Mouse (Mus musculus): ENCODE data around the gene Fis1. TPM values are rescaled to one million over a fixed set of nuclear protein-coding genes. Genes with fewer than 3 reads are reported as not detected.

The Fis1 gene
- polyA plus RNA-seq, 1 experiment from 2014 or later, result 314 TPM

GRCm38 (mm10) chr5:136962501-136962900 is 9.4 kb downstream of the Fis1 start:
- Histone ChIP-seq H3K36me3 (ENCODE audit: insufficient read depth) (peaks cover 40% of the 10 kb centered on the region), H3K27me3 (ENCODE audit: insufficient read depth, low read length) (no peaks in the 10 kb centered on the region), H3K4me2 (peak overlapping the region; percentile 78), H3K9ac (peak overlapping the region; percentile 67), H3K9me3 (ENCODE audit: low read depth, low read length) (no peaks in the 10 kb centered on the region), H3K4me3 (ENCODE audit: low read depth, low read length) (peak overlapping the region; percentile 60), H3K4me1 (ENCODE audit: insufficient read depth) (peaks cover 15% of the 10 kb centered on the region; the same call in 1 of the 2 replicates), H3K27ac (ENCODE audit: low read depth) (peak overlapping the region; percentile 86)
- peak; percentile 95 for TF ChIP-seq CTCF (IDR thresholded peaks at IDR 0.05; ENCODE audit: low read depth)
- ATAC-seq (ENCODE audit: insufficient read depth), result peak; percentile 72
- WGBS, result 1% methylated on average over 10 of the region's 10 CpGs
- DNase-seq, result peak; percentile 94

GRCm38 (mm10) chr5:136962966-136963540 is 10.0 kb downstream of the Fis1 start:
- Histone ChIP-seq H3K27me3 (ENCODE audit: insufficient read depth, low read length) (no peaks in the 10 kb centered on the region), H3K4me1 (ENCODE audit: insufficient read depth) (peaks cover 15% of the 10 kb centered on the region; the same call in 1 of the 2 replicates), H3K4me3 (ENCODE audit: low read depth, low read length) (peak overlapping the region; percentile 60), H3K9ac (peak overlapping the region; percentile 67), H3K9me3 (ENCODE audit: low read depth, low read length) (no peaks in the 10 kb centered on the region), H3K27ac (ENCODE audit: low read depth) (peak overlapping the region; percentile 86; the same call in 1 of the 2 replicates), H3K36me3 (ENCODE audit: insufficient read depth) (peaks cover 38% of the 10 kb centered on the region), H3K4me2 (peak overlapping the region; percentile 78)
- no peak for ATAC-seq (ENCODE audit: insufficient read depth)
- DNase-seq, result no peak
- WGBS, result 69% methylated on average over 8 of the region's 8 CpGs
- TF ChIP-seq CTCF (IDR thresholded peaks at IDR 0.05; ENCODE audit: low read depth), result no peak

- H3K27me3 ChIP-seq (ENCODE audit: insufficient read depth, low read length), result no peaks in the 10 kb centered on the region
- DNase-seq (no peak), ATAC-seq (ENCODE audit: insufficient read depth) (no peak)
- H3K4me2 ChIP-seq, result no peak overlapping the region
- no peak overlapping the region for H3K9ac ChIP-seq
- 75% methylated on average over 9 of the region's 9 CpGs for WGBS
- H3K9me3 ChIP-seq (ENCODE audit: low read depth, low read length), result no peaks in the 10 kb centered on the region
- no peak for TF ChIP-seq CTCF (IDR thresholded peaks at IDR 0.05; ENCODE audit: low read depth)
- no peak overlapping the region for H3K4me3 ChIP-seq (ENCODE audit: low read depth, low read length)
- peaks cover 40% of the 10 kb centered on the region for H3K36me3 ChIP-seq (ENCODE audit: insufficient read depth)
- H3K27ac ChIP-seq (ENCODE audit: low read depth), result no peak overlapping the region
- peaks cover 15% of the 10 kb centered on the region; the same call in 1 of the 2 replicates for H3K4me1 ChIP-seq (ENCODE audit: insufficient read depth)
These were observed 12.1 kb downstream of the Fis1 start for GRCm38 (mm10) chr5:136965210-136965609.

DNA sequence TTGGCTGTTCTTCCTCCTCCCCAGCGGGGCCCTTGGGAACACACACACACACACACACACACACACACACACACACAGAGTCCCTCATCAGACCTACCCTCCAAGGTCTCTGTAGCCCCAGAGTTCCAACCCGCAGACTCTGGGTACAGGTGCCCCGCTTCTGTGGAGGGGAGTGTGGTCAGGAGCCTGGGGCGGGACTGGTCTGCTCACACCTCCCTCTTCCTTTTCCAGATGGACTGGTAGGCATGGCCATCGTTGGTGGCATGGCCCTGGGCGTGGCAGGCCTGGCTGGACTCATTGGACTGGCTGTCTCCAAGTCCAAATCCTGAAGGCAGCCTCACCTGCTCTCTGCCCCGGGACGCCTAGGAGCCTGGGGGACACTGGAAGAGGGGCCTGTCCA is 12.6 kb downstream of the Fis1 start:
- H3K4me3 ChIP-seq (ENCODE audit: low read depth, low read length), result no peak overlapping the region
- H3K4me1 ChIP-seq (ENCODE audit: insufficient read depth), result peaks cover 15% of the 10 kb centered on the region; the same call in 1 of the 2 replicates
- ATAC-seq (ENCODE audit: insufficient read depth) (no peak), DNase-seq (no peak)
- no peak overlapping the region; the same call in 1 of the 2 replicates for H3K9ac ChIP-seq
- H3K4me2 ChIP-seq, result peak overlapping the region; percentile 29; the same call in 1 of the 2 replicates
- H3K27me3 ChIP-seq (ENCODE audit: insufficient read depth, low read length), result no peaks in the 10 kb centered on the region
- 87% methylated on average over 7 of the region's 8 CpGs for WGBS
- H3K27ac ChIP-seq (ENCODE audit: low read depth), result peak overlapping the region; percentile 82
- no peaks in the 10 kb centered on the region for H3K9me3 ChIP-seq (ENCODE audit: low read depth, low read length)
- peaks cover 40% of the 10 kb centered on the region for H3K36me3 ChIP-seq (ENCODE audit: insufficient read depth)
- no peak for TF ChIP-seq CTCF (IDR thresholded peaks at IDR 0.05; ENCODE audit: low read depth)

DNA sequence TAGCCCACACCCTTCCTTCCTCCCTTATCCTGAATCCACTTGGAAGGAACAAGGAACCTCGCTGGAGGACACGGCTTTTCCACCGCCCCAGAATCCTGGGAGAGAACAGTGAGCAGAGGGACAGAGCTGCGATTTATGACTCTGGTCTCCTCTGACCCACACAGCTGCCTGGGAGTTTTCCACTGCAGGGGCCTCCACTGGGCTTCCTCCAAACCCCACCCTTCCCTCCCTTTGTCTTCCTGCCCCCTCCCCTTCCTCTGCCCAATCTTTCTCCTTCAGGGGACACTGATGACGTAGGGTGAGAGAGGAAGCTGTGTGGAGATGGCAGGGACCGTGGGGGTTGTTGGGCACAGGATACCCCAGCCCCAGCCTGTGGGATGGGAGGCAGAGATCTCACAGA is 13.3 kb downstream of the Fis1 start, which contains the start of gene Cldn15:
Gene Cldn15, plus strand, starts transcription at position 286 of the 400 bp plus-strand sequence.
- no peaks in the 10 kb centered on the region for H3K9me3 ChIP-seq (ENCODE audit: low read depth, low read length)
- H3K4me2 ChIP-seq, result peak within 1 kb of the TSS; percentile 29
- peak; percentile 55 for DNase-seq
- no peak within 1 kb of the TSS; the same call in 1 of the 2 replicates for H3K9ac ChIP-seq
- no peaks in the 10 kb centered on the region for H3K27me3 ChIP-seq (ENCODE audit: insufficient read depth, low read length)
- peaks cover 15% of the 10 kb centered on the region; the same call in 1 of the 2 replicates for H3K4me1 ChIP-seq (ENCODE audit: insufficient read depth)
- no peak for ATAC-seq (ENCODE audit: insufficient read depth)
- H3K4me3 ChIP-seq (ENCODE audit: low read depth, low read length), result no peak within 1 kb of the TSS
- peak within 1 kb of the TSS; percentile 82 for H3K27ac ChIP-seq (ENCODE audit: low read depth)
- WGBS, result 26% methylated on average over 6 of the region's 6 CpGs
- no peak for TF ChIP-seq CTCF (IDR thresholded peaks at IDR 0.05; ENCODE audit: low read depth)
- H3K36me3 ChIP-seq (ENCODE audit: insufficient read depth), result peaks cover 40% of the 10 kb centered on the region

GRCm38 (mm10) chr5:136966861-136967455 is 13.9 kb downstream of the Fis1 start:
- no peak for TF ChIP-seq CTCF (IDR thresholded peaks at IDR 0.05; ENCODE audit: low read depth)
- no peaks in the 10 kb centered on the region for H3K9me3 ChIP-seq (ENCODE audit: low read depth, low read length)
- no peaks in the 10 kb centered on the region for H3K27me3 ChIP-seq (ENCODE audit: insufficient read depth, low read length)
- WGBS, result 80% methylated on average over 4 of the region's 4 CpGs
- DNase-seq (no peak), ATAC-seq (ENCODE audit: insufficient read depth) (no peak)
- peak overlapping the region; percentile 29; the same call in 1 of the 2 replicates for H3K4me2 ChIP-seq
- H3K27ac ChIP-seq (ENCODE audit: low read depth), result peak overlapping the region; percentile 82
- H3K4me3 ChIP-seq (ENCODE audit: low read depth, low read length), result no peak overlapping the region
- peaks cover 40% of the 10 kb centered on the region for H3K36me3 ChIP-seq (ENCODE audit: insufficient read depth)
- peaks cover 15% of the 10 kb centered on the region; the same call in 1 of the 2 replicates for H3K4me1 ChIP-seq (ENCODE audit: insufficient read depth)
- no peak overlapping the region for H3K9ac ChIP-seq

DNA sequence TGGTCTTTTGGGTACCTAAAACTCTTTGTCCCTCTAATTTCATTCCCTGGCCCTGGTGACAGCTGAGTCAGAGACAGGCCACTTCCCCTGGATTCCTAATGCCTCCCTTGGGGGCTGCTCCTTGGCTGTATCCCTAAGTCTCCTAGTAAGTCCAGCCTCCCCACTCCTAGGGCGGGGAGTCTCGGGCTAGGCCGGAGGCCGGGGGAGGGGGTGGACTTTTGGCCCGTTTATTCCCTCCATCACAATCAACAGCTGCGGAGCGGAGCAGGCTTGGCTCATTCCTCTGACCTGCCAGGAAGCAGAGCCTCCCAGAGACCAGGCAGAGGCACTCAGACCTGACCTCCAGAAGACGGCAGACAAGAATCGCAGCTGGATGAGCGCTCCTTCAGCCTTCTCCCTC is 14.5 kb downstream of the Fis1 start:
- no peak for ATAC-seq (ENCODE audit: insufficient read depth)

More for the DNA sequence above, 14.5 kb downstream of the Fis1 start:
- no peak for TF ChIP-seq CTCF (IDR thresholded peaks at IDR 0.05; ENCODE audit: low read depth)
- peaks cover 15% of the 10 kb centered on the region; the same call in 1 of the 2 replicates for H3K4me1 ChIP-seq (ENCODE audit: insufficient read depth)
- H3K36me3 ChIP-seq (ENCODE audit: insufficient read depth), result peaks cover 40% of the 10 kb centered on the region
- WGBS, result 45% methylated on average over 10 of the region's 10 CpGs
- H3K9me3 ChIP-seq (ENCODE audit: low read depth, low read length), result no peaks in the 10 kb centered on the region
- no peak overlapping the region for H3K4me2 ChIP-seq
- H3K27me3 ChIP-seq (ENCODE audit: insufficient read depth, low read length), result no peaks in the 10 kb centered on the region
- H3K9ac ChIP-seq, result no peak overlapping the region
- DNase-seq, result peak; percentile 45
- H3K4me3 ChIP-seq (ENCODE audit: low read depth, low read length), result no peak overlapping the region
- no peak overlapping the region for H3K27ac ChIP-seq (ENCODE audit: low read depth)
